Comparison of ENCODE assay signal across 8 mouse cellular contexts in genomic region chr17:8801855-8802104, GRCm38 (mm10).
DNase-seq lines count a peak whose midpoint lies in the region; ATAC-seq and TF ChIP-seq lines count a peak whose summit lies in the region.

No protein-coding gene starts in this region.

- ATAC-seq in heart, postnatal 0 days (ENCODE audit: insufficient read depth, low read depth), result no peak
- no peak for ATAC-seq in hindbrain, embryonic 13.5 days (ENCODE audit: low FRiP score)
- ATAC-seq in midbrain, embryonic 13.5 days, result peak; percentile 18

- under 1% methylated on average over 31 of the region's 31 CpGs for WGBS in heart, postnatal 0 days
- under 1% methylated on average over 31 of the region's 31 CpGs for WGBS in embryonic facial prominence, embryonic 10.5 days
- WGBS in hindbrain, embryonic 13.5 days, result under 1% methylated on average over 31 of the region's 31 CpGs
- WGBS in midbrain, embryonic 13.5 days, result under 1% methylated on average over 31 of the region's 31 CpGs

- H3K4me2 ChIP-seq in heart, postnatal 0 days (ENCODE audit: low read depth, low read length), result peak overlapping the region; percentile 90
- H3K4me2 ChIP-seq in hindbrain, embryonic 13.5 days, result peak overlapping the region; percentile 88
- peak overlapping the region; percentile 80 for H3K4me2 ChIP-seq in midbrain, embryonic 13.5 days (replicated peaks)

- peaks cover 96% of the 10 kb centered on the region for H3K27me3 ChIP-seq in heart, postnatal 0 days (ENCODE audit: control insufficient read depth, insufficient read depth, low read length)
- peaks cover 96% of the 10 kb centered on the region for H3K27me3 ChIP-seq in embryonic facial prominence, embryonic 10.5 days (replicated peaks; ENCODE audit: low read depth, poor library complexity, severe bottlenecking)
- H3K27me3 ChIP-seq in hindbrain, embryonic 13.5 days, result peaks cover 32% of the 10 kb centered on the region
- peaks cover 49% of the 10 kb centered on the region for H3K27me3 ChIP-seq in midbrain, embryonic 13.5 days

- no peak for TF ChIP-seq EP300 in heart, postnatal 0 days (IDR thresholded peaks at IDR 0.05; ENCODE audit: low read depth)

- no peak overlapping the region for H3K27ac ChIP-seq in heart, postnatal 0 days (ENCODE audit: low read depth)
- peak overlapping the region; percentile 85 for H3K27ac ChIP-seq in embryonic facial prominence, embryonic 10.5 days (replicated peaks)
- peak overlapping the region; percentile 94 for H3K27ac ChIP-seq in hindbrain, embryonic 13.5 days
- H3K27ac ChIP-seq in midbrain, embryonic 13.5 days, result peak overlapping the region; percentile 93

- peak overlapping the region; percentile 66 for H3K4me3 ChIP-seq in heart, postnatal 0 days (ENCODE audit: low read depth, low read length)
- H3K4me3 ChIP-seq in embryonic facial prominence, embryonic 10.5 days, result peak overlapping the region; percentile 82
- H3K4me3 ChIP-seq in hindbrain, embryonic 13.5 days, result peak overlapping the region; percentile 87
- H3K4me3 ChIP-seq in midbrain, embryonic 13.5 days (replicated peaks), result peak overlapping the region; percentile 86

- no peaks in the 10 kb centered on the region for H3K36me3 ChIP-seq in heart, postnatal 0 days (replicated peaks; ENCODE audit: control insufficient read depth, insufficient read depth, low read length)
- H3K36me3 ChIP-seq in embryonic facial prominence, embryonic 10.5 days (replicated peaks), result no peaks in the 10 kb centered on the region
- H3K36me3 ChIP-seq in hindbrain, embryonic 13.5 days, result no peaks in the 10 kb centered on the region
- H3K36me3 ChIP-seq in midbrain, embryonic 13.5 days, result no peaks in the 10 kb centered on the region

- no peak for TF ChIP-seq CTCF in heart, postnatal 0 days (IDR thresholded peaks at IDR 0.05; ENCODE audit: low read depth)

- peaks cover 12% of the 10 kb centered on the region for H3K4me1 ChIP-seq in heart, postnatal 0 days (ENCODE audit: control insufficient read depth, insufficient read depth)
- peaks cover 42% of the 10 kb centered on the region for H3K4me1 ChIP-seq in embryonic facial prominence, embryonic 10.5 days
- peaks cover 53% of the 10 kb centered on the region for H3K4me1 ChIP-seq in hindbrain, embryonic 13.5 days (replicated peaks)
- peaks cover 47% of the 10 kb centered on the region for H3K4me1 ChIP-seq in midbrain, embryonic 13.5 days (replicated peaks)

- H3K9ac ChIP-seq in heart, postnatal 0 days (replicated peaks; ENCODE audit: low read depth, low read length), result peak overlapping the region; percentile 41; the same call in 1 of the 2 replicates
- peak overlapping the region; percentile 98 for H3K9ac ChIP-seq in hindbrain, embryonic 13.5 days
- peak overlapping the region; percentile 92 for H3K9ac ChIP-seq in midbrain, embryonic 13.5 days (replicated peaks)

- DNase-seq in heart, postnatal 0 days (ENCODE audit: low spot score), result no peak
- no peak for DNase-seq in heart, postnatal 4 days
- no peak for DNase-seq in embryonic facial prominence, embryonic 10.5 days (ENCODE audit: low spot score)
- no peak for DNase-seq in urinary bladder, postnatal 4 days (ENCODE audit: low spot score in 2 of 2)
- no peak for DNase-seq in MN1 (ENCODE audit: low spot score)
- no peak for DNase-seq in spleen, postnatal 14 days (ENCODE audit: low spot score in 2 of 2)

- no peaks in the 10 kb centered on the region for H3K9me3 ChIP-seq in heart, postnatal 0 days (replicated peaks; ENCODE audit: control insufficient read depth, low read length)
- H3K9me3 ChIP-seq in embryonic facial prominence, embryonic 10.5 days, result no peaks in the 10 kb centered on the region
- H3K9me3 ChIP-seq in hindbrain, embryonic 13.5 days, result no peaks in the 10 kb centered on the region
- H3K9me3 ChIP-seq in midbrain, embryonic 13.5 days, result no peaks in the 10 kb centered on the region

Comparison
In these comparisons a context has a peak if more than half of its experiments do, and no peak if none do; other contexts are left out.
1. H3K9ac ChIP-seq: peak in every context shown above with its lines; median percentile 98 in hindbrain, embryonic 13.5 days; 92 in midbrain, embryonic 13.5 days; 41 in heart, postnatal 0 days.